Mouse (Mus musculus) stomach, postnatal 0 days (tissue): Measurements from ENCODE around the gene Aldh5a1. TPM values are rescaled to one million over a fixed set of nuclear protein-coding genes. Genes with fewer than 3 reads are reported as not detected.

Experiments
- ATAC-seq: fragments of 200-750 bp; cut with Nextera tagmentation; 2 replicates; pipeline ENCODE4 v1.8.0; 2017; ENCODE audit not compliant: low FRiP score, low TSS enrichment
- DNase-seq: peaks from one replicate; pipeline ENCODE4 v3.0.0-alpha.2; 2016; ENCODE audit warnings: low spot score
- H3K27ac ChIP-seq: fragments of 300-500 bp; sonication (generic); replicated peaks from 2 replicates; pipeline ENCODE4 v1.5.1; 2014; ENCODE audit warnings: mild to moderate bottlenecking, control low read depth
- H3K27me3 ChIP-seq: fragments of 300-500 bp; sonication (generic); 2 replicates; pipeline ENCODE4 v1.6.1; 2014; ENCODE audit warnings: low read length; ENCODE audit not compliant: control insufficient read depth, insufficient read depth
- H3K36me3 ChIP-seq: fragments of 300-500 bp; sonication (generic); 2 replicates; pipeline ENCODE4 v1.6.1; 2014; ENCODE audit warnings: low read length, mixed read lengths; ENCODE audit not compliant: control insufficient read depth, insufficient read depth
- H3K4me1 ChIP-seq: fragments of 300-500 bp; sonication (generic); replicated peaks from 2 replicates; pipeline ENCODE4 v1.6.1; 2014; ENCODE audit warnings: antibody characterized with exemption; ENCODE audit not compliant: control insufficient read depth, insufficient read depth
- H3K4me2 ChIP-seq: fragments of 300-500 bp; sonication (generic); replicated peaks from 2 replicates; pipeline ENCODE4 v1.6.1; 2014; ENCODE audit warnings: low read depth, mild to moderate bottlenecking, control low read depth, moderate library complexity
- H3K4me3 ChIP-seq: fragments of 300-500 bp; sonication (generic); 2 replicates; pipeline ENCODE4 v1.5.1; 2014; ENCODE audit warnings: low read depth, low read length, control low read depth
- H3K9ac ChIP-seq: fragments of 300-500 bp; sonication (generic); 2 replicates; pipeline ENCODE4 v1.6.1; 2014; ENCODE audit warnings: mild to moderate bottlenecking, low read length, control low read depth, mixed read lengths
- H3K9me3 ChIP-seq: fragments of 300-500 bp; sonication (generic); 2 replicates; pipeline ENCODE4 v1.6.1; 2016; ENCODE audit warnings: low read length; ENCODE audit not compliant: control insufficient read depth
- CTCF ChIP-seq: IDR thresholded peaks from 2 replicates; pipeline ENCODE4 v1.5.1; 2016; ENCODE audit warnings: antibody characterized with exemption, low read depth, mild to moderate bottlenecking, moderate library complexity
- EP300 ChIP-seq: optimal IDR thresholded peaks from 2 replicates; pipeline ENCODE3; 2016; ENCODE audit warnings: antibody characterized with exemption
- WGBS: fragments of 180-500 bp; shearing (Covaris S2); extraction: QIAGEN DNeasy Blood & Tissue Kit; methylation state at CpG from one replicate; pipeline ENCODE4 v1.1.7; 2014; 5-methylcytosine and 5-hydroxymethylcytosine counted together
- polyA plus RNA-seq: library from polyadenylated mRNA; unstranded; fragments of >200 nt; fragmentation: Nextera tagmentation; extraction: Ambion mirVana; gene quantifications from 2 replicates; pipeline ENCODE4 v1.2.1, GENCODE M21; 2015

Aldh5a1 gene
- polyA plus RNA-seq, 1 experiment from 2014 or later, result 6.1 TPM

DNA sequence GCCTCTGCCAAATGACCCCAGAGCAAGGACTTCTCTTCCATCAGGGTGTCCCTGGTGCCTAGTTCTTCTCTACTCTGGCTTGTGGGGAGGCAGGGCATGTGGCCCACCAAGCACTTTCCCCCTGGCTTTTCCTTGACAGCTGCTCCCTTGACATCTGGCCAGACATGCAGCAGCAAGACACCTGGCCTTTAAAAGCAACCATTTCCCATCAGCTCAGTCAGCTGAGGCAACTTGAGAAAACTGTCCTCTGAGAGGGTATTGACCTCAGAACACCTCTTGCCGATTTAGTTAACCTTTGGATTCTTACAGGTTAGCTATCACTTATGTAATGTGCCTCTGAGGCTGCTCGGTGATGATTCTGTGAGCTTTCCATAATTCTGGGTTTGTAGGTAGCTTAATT lies 43.6 kb downstream of the Aldh5a1 start:
- 63% methylated on average over 2 of the region's 2 CpGs for WGBS
- H3K4me2 ChIP-seq, result no peak overlapping the region
- no peaks in the 10 kb centered on the region for H3K4me1 ChIP-seq
- TF ChIP-seq EP300, result no peak
- no peak for TF ChIP-seq CTCF
- no peak overlapping the region for H3K9ac ChIP-seq
- no peaks in the 10 kb centered on the region for H3K9me3 ChIP-seq
- H3K27me3 ChIP-seq, result no peaks in the 10 kb centered on the region
- H3K36me3 ChIP-seq, result no peaks in the 10 kb centered on the region
- H3K4me3 ChIP-seq, result no peak overlapping the region
- H3K27ac ChIP-seq, result no peak overlapping the region
- DNase-seq (no peak), ATAC-seq (no peak)

- H3K4me2 ChIP-seq, result no peak overlapping the region
- DNase-seq, result no peak
These were observed 44.9 kb downstream of the Aldh5a1 start for GRCm38 (mm10) chr13:24892516-24892915.

GRCm38 (mm10) chr13:24889554-24889953 lies 47.9 kb downstream of the Aldh5a1 start:
- Histone ChIP-seq H3K27ac (no peak overlapping the region), H3K9me3 (no peaks in the 10 kb centered on the region), H3K4me1 (no peaks in the 10 kb centered on the region), H3K4me2 (no peak overlapping the region), H3K27me3 (no peaks in the 10 kb centered on the region), H3K9ac (no peak overlapping the region), H3K4me3 (no peak overlapping the region), H3K36me3 (no peaks in the 10 kb centered on the region)
- ATAC-seq (no peak), DNase-seq (no peak)
- no peak for TF ChIP-seq EP300
- TF ChIP-seq CTCF, result no peak
- WGBS, result 19% methylated on average over 1 of the region's 1 CpGs

More at GRCm38 (mm10) chr13:24892516-24892915, 44.9 kb downstream of the Aldh5a1 start:
- WGBS, result 64% methylated on average over 3 of the region's 3 CpGs
- Histone ChIP-seq H3K4me3 (no peak overlapping the region), H3K9me3 (no peaks in the 10 kb centered on the region), H3K36me3 (no peaks in the 10 kb centered on the region), H3K27ac (no peak overlapping the region), H3K27me3 (no peaks in the 10 kb centered on the region), H3K9ac (no peak overlapping the region), H3K4me1 (no peaks in the 10 kb centered on the region)
- ATAC-seq, result no peak
- no peak for TF ChIP-seq EP300
- no peak for TF ChIP-seq CTCF

- WGBS, result 91% methylated on average over 6 of the region's 6 CpGs
These were observed 55.0 kb downstream of the Aldh5a1 start for GRCm38 (mm10) chr13:24882411-24882810.

GRCm38 (mm10) chr13:24880704-24881103 lies 56.8 kb downstream of the Aldh5a1 start:
- no peak for DNase-seq
- WGBS, result 89% methylated on average over 5 of the region's 5 CpGs
- H3K4me2 ChIP-seq, result no peak overlapping the region
- no peak overlapping the region for H3K4me3 ChIP-seq
- no peak overlapping the region for H3K9ac ChIP-seq
- H3K9me3 ChIP-seq, result no peaks in the 10 kb centered on the region
- no peak overlapping the region for H3K27ac ChIP-seq
- H3K4me1 ChIP-seq, result no peaks in the 10 kb centered on the region
- no peak for ATAC-seq
- H3K36me3 ChIP-seq, result no peaks in the 10 kb centered on the region
- H3K27me3 ChIP-seq, result no peaks in the 10 kb centered on the region
- TF ChIP-seq CTCF (no peak), EP300 (no peak)

More at GRCm38 (mm10) chr13:24882411-24882810, 55.0 kb downstream of the Aldh5a1 start:
- Histone ChIP-seq H3K9ac (no peak overlapping the region), H3K4me2 (no peak overlapping the region), H3K4me3 (no peak overlapping the region), H3K27ac (no peak overlapping the region), H3K27me3 (no peaks in the 10 kb centered on the region), H3K36me3 (no peaks in the 10 kb centered on the region), H3K4me1 (no peaks in the 10 kb centered on the region), H3K9me3 (no peaks in the 10 kb centered on the region)
- no peak for TF ChIP-seq CTCF
- TF ChIP-seq EP300, result no peak
- DNase-seq, result no peak
- ATAC-seq, result no peak

DNA sequence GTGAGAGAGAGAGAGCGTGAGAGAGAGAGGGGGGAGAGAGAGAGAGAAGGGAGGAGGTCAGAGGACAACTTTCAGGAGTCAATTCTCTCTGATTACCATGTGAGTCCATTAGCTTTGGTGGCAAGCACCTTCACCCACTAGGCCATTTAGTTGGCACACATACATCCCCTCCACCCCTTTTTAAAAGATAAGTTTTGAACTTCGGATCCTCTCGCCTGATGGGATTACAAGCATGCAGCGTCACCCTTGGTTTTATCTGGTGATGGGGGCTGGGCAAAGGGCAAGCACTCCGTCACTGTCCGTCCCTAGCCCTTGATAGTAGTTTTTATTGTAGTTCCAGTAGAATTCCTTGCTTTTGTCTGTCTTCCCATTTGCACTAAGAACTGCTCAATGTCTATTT lies 57.3 kb downstream of the Aldh5a1 start:
- DNase-seq (no peak), ATAC-seq (no peak)
- H3K4me3 ChIP-seq, result no peak overlapping the region
- H3K4me2 ChIP-seq, result no peak overlapping the region
- H3K9ac ChIP-seq, result no peak overlapping the region
- no peaks in the 10 kb centered on the region for H3K9me3 ChIP-seq
- no peaks in the 10 kb centered on the region for H3K36me3 ChIP-seq
- no peaks in the 10 kb centered on the region for H3K27me3 ChIP-seq
- H3K27ac ChIP-seq, result no peak overlapping the region
- WGBS, result 73% methylated on average over 6 of the region's 6 CpGs
- no peaks in the 10 kb centered on the region for H3K4me1 ChIP-seq
- TF ChIP-seq EP300, result no peak
